Comparison of ENCODE assay signal across 12 mouse cellular contexts in the genomic region with DNA sequence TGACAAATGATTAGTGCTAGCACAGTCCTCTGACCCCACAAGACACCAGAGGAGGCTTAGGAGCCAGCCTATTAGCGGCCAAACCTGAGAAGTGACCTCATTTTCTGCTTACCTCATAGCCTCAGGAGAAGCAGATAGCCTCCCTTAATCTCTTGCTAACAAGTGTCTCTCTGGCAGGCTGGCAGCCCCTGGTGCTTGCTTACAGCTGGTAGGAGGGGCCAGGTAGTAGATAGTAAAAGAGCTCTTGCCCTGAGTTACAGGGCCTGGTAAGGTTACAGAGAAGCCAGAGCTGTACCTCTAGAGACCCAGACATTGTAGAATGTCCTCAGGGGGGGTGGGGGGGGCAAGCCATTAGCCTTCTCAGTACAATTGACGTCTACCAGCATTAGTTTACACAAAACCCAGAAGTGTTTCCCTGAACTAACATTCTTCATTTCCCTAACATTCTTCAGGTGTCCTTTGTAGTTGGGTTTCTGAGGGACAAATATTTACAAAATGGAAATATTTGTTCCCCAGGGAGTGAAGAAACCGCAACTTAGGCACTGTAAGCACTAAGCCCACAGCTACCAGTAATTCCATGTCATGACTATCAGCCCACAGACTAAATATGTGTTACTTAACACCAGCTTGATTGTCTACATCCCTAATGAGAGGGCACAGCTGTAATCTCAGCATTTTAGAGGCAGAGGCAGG. TPM values are rescaled to one million over a fixed set of nuclear protein-coding genes. Genes with fewer than 3 reads are reported as not detected.
DNase-seq lines count a peak whose midpoint lies in the region; ATAC-seq lines count a peak whose summit lies in the region.
"Had no signal": no experiment of that assay in that cellular context is flagged by ENCODE, and none has a peak within 500 bp of the region (broad histone marks: within the 10 kb centered on the region; RNA-seq: fewer than 3 reads in every experiment).

No protein-coding gene starts in this region.

- no peaks in the 10 kb centered on the region for H3K9me3 ChIP-seq in limb, embryonic 10.5 days (replicated peaks)
- no peaks in the 10 kb centered on the region for H3K9me3 ChIP-seq in hindbrain, embryonic 10.5 days
- H3K9me3 ChIP-seq: forebrain, embryonic 10.5 days; midbrain, embryonic 13.5 days had no signal

- 41% methylated on average over 3 of the region's 3 CpGs for WGBS in limb, embryonic 10.5 days
- 58% methylated on average over 3 of the region's 3 CpGs for WGBS in hindbrain, embryonic 10.5 days

- H3K4me1 ChIP-seq in limb, embryonic 10.5 days, result peaks cover 25% of the 10 kb centered on the region
- peaks cover 48% of the 10 kb centered on the region for H3K4me1 ChIP-seq in hindbrain, embryonic 10.5 days (replicated peaks)

- DNase-seq in MN1 (ENCODE audit: low spot score), result peak; percentile 18
- DNase-seq in c-Kit-positive CD71-positive TER-119-positive erythroid progenitor cells, embryonic 14.5 days (ENCODE audit: low spot score), result peak; percentile 85
- peak; percentile 17 for DNase-seq in limb, embryonic 10.5 days (ENCODE audit: low spot score)
- no peak for DNase-seq in hindbrain, embryonic 10.5 days (ENCODE audit: low spot score)
- DNase-seq in adrenal gland, adult (ENCODE audit: inconsistent age in 2 of 2, low spot score in 1 of 2), result no peak
- DNase-seq: adrenal gland, adult 8-10 months; cerebellum, postnatal 36 days; kidney, adult 9 months had no signal

- H3K27ac ChIP-seq in limb, embryonic 10.5 days, result no peak overlapping the region
- no peak overlapping the region for H3K27ac ChIP-seq in hindbrain, embryonic 10.5 days
- H3K27ac ChIP-seq: forebrain, embryonic 10.5 days; midbrain, embryonic 13.5 days had no signal

- ATAC-seq in megakaryocyte, adult 5-6 weeks (ENCODE audit: poor library complexity, severe bottlenecking), result peak; percentile 45
- no peak for ATAC-seq in CD4-positive, CD25-positive, alpha-beta regulatory T cell, adult 4 months
- ATAC-seq: midbrain, embryonic 13.5 days had no signal

- no peak overlapping the region for H3K4me3 ChIP-seq in limb, embryonic 10.5 days
- no peak overlapping the region for H3K4me3 ChIP-seq in hindbrain, embryonic 10.5 days
- H3K4me3 ChIP-seq: forebrain, embryonic 10.5 days; midbrain, embryonic 13.5 days had no signal

- H3K27me3 ChIP-seq in limb, embryonic 10.5 days (ENCODE audit: low read depth, poor library complexity, severe bottlenecking), result peaks cover 72% of the 10 kb centered on the region
- peaks cover 58% of the 10 kb centered on the region for H3K27me3 ChIP-seq in hindbrain, embryonic 10.5 days (ENCODE audit: insufficient read depth, poor library complexity, severe bottlenecking)

- H3K36me3 ChIP-seq in limb, embryonic 10.5 days, result no peaks in the 10 kb centered on the region
- H3K36me3 ChIP-seq in hindbrain, embryonic 10.5 days, result no peaks in the 10 kb centered on the region
- H3K36me3 ChIP-seq: forebrain, embryonic 10.5 days; midbrain, embryonic 13.5 days had no signal

RNA-seq across cellular contexts. Expression of a gene that starts 5.0 kb away (rescaled TPM):
- 0.33 and 0.50 TPM in 2 replicates for polyA plus RNA-seq in limb, embryonic 10.5 days (2016; fragmentation: Nextera tagmentation; extraction: Ambion mirVana)
- total RNA-seq in megakaryocyte, adult 5-6 weeks (2015), result 0.42 TPM in 1 of 2 replicates, not detected in the other
- not detected in 2 replicates for total RNA-seq in megakaryocyte, adult 5-6 weeks (2017)
- polyA plus RNA-seq in CD4-positive, CD25-positive, alpha-beta regulatory T cell, adult 4 months (2017; shearing (Covaris generic)), result 1 to 10 TPM; 1.9 to 2.5 TPM
- polyA plus RNA-seq in hindbrain, embryonic 10.5 days (2016; fragmentation: Nextera tagmentation; extraction: Ambion mirVana), result 2.1 and 4.3 TPM in 2 replicates

RNA-seq across cellular contexts. Expression of a gene that starts 12.0 kb away (rescaled TPM):
- 51.6 and 53.4 TPM in 2 replicates for polyA plus RNA-seq in limb, embryonic 10.5 days (2016; fragmentation: Nextera tagmentation; extraction: Ambion mirVana)
- total RNA-seq in megakaryocyte, adult 5-6 weeks (2015), result 14.3 and 18.3 TPM in 2 replicates
- total RNA-seq in megakaryocyte, adult 5-6 weeks (2017), result 34.4 and 34.9 TPM in 2 replicates
- polyA plus RNA-seq in CD4-positive, CD25-positive, alpha-beta regulatory T cell, adult 4 months (2017; shearing (Covaris generic)), result 10 to 100 TPM; 10.2 to 12.1 TPM
- 42.0 and 49.6 TPM in 2 replicates for polyA plus RNA-seq in hindbrain, embryonic 10.5 days (2016; fragmentation: Nextera tagmentation; extraction: Ambion mirVana)

Comparison
In these comparisons a context has a peak if more than half of its experiments do, and no peak if none do; other contexts are left out.
1. DNase-seq: peak in MN1 (single experiment), c-Kit-positive CD71-positive TER-119-positive erythroid progenitor cells, embryonic 14.5 days (single experiment) and limb, embryonic 10.5 days (single experiment); none in hindbrain, embryonic 10.5 days (single experiment) and adrenal gland, adult (0 of 2).